Comparison of ENCODE assay signal across 11 mouse cellular contexts in the genomic region with DNA sequence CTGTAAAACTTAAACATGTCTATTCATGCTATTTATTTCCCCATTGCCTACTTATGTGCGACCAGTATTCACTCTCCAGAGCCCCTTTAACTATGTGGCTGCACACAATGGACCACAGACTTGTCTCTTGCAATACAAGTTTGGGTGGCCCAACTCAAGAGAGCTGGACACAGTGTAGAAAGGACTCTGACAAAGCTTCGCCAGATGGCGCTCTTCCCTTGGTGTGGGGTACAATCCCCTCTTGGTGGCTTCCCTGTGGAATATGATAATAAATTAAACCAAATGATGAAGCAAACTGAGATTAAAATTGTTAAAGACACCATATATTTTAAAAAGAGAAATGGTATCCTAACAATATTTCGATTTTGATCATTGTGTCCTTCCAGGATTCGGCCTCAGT.
DNase-seq lines count a peak whose midpoint lies in the region; ATAC-seq and TF ChIP-seq lines count a peak whose summit lies in the region.
"Had no signal": no experiment of that assay in that cellular context is flagged by ENCODE, and none has a peak within 500 bp of the region (broad histone marks: within the 10 kb centered on the region; RNA-seq: fewer than 3 reads in every experiment).

No protein-coding gene starts in this region.

- 52% methylated on average over 5 of the region's 5 CpGs for WGBS in cerebellum, adult 2 months

- peak in 1 of 2 experiments; percentile 2 for DNase-seq in cerebellum, adult 2 months
- no peak for DNase-seq in cerebellum, adult 9-11 months
- no peak for DNase-seq in left cerebral cortex, adult 2 months (ENCODE audit: extremely low spot score in 1 of 2, low spot score in 2 of 2)
- DNase-seq in left cerebral cortex, postnatal 36 days (ENCODE audit: low spot score in 2 of 2) = no peak
- DNase-seq in brain, adult 2 months (ENCODE audit: low read depth, low spot score) = peak; percentile 9
- DNase-seq in lung, postnatal 14 days = peak; percentile 9
- no peak for DNase-seq in gastrocnemius, adult 18-20 months (ENCODE audit: low spot score)

- intact Hi-C loops in left cerebral cortex, adult 2 months (cut with DNase I) = loop anchor here (10.0 kb wide), 1 partner anchor 62 kb away; no protein-coding TSS in a partner anchor
- intact Hi-C loops in left cerebral cortex, postnatal 36 days (cut with DNase I) = no loop called here

- no peak for ATAC-seq in frontal cortex, adult (ENCODE audit: low TSS enrichment)
- ATAC-seq: CD4-positive, CD25-positive, alpha-beta regulatory T cell, adult 4 months; intestine, embryonic 15.5 days had no signal

- H3K27me3 ChIP-seq in cerebellum, adult 2 months (ENCODE audit: control insufficient read depth, insufficient read depth, low read length) = no peaks in the 10 kb centered on the region
- H3K27me3 ChIP-seq: embryonic facial prominence, embryonic 12.5 days; intestine, embryonic 15.5 days had no signal

- H3K4me1 ChIP-seq in cerebellum, adult 2 months (ENCODE audit: control insufficient read depth, insufficient read depth, low read length) = no peaks in the 10 kb centered on the region
- H3K4me1 ChIP-seq: embryonic facial prominence, embryonic 12.5 days; intestine, embryonic 15.5 days had no signal

- TF ChIP-seq CTCF in cerebellum, adult 2 months (IDR thresholded peaks at IDR 0.05; ENCODE audit: borderline replicate concordance, insufficient read depth, low read depth, low read length) = peak; percentile 37; the same call in 1 of the 2 replicates
- peak; percentile 27 for TF ChIP-seq CTCF in left cerebral cortex, adult 2 months (IDR thresholded peaks at IDR 0.05)

- no peak for TF ChIP-seq POLR2A in cerebellum, adult 2 months (IDR thresholded peaks at IDR 0.05; ENCODE audit: borderline replicate concordance, insufficient read depth, low read length)

- H3K4me3 ChIP-seq in cerebellum, adult 2 months (replicated peaks; ENCODE audit: insufficient read depth, low read depth, low read length) = no peak overlapping the region
- H3K4me3 ChIP-seq in left cerebral cortex, adult 2 months = no peak overlapping the region
- H3K4me3 ChIP-seq: embryonic facial prominence, embryonic 12.5 days; intestine, embryonic 15.5 days had no signal

- no peak overlapping the region for H3K27ac ChIP-seq in cerebellum, adult 2 months (ENCODE audit: insufficient read depth, low read length)
- H3K27ac ChIP-seq in left cerebral cortex, adult 2 months = no peak overlapping the region
- H3K27ac ChIP-seq: embryonic facial prominence, embryonic 12.5 days; intestine, embryonic 15.5 days had no signal

Comparison
In these comparisons a context has a peak if more than half of its experiments do, and no peak if none do; other contexts are left out.
1. DNase-seq: peak in brain, adult 2 months (single experiment) and lung, postnatal 14 days (single experiment); none in cerebellum, adult 9-11 months (single experiment), left cerebral cortex, adult 2 months (0 of 2), left cerebral cortex, postnatal 36 days (0 of 2) and gastrocnemius, adult 18-20 months (single experiment).